Mouse (Mus musculus) heart, adult 2 months (tissue): ENCODE data around the gene Vmn1r116. TPM values are rescaled to one million over a fixed set of nuclear protein-coding genes. Genes with fewer than 3 reads are reported as not detected.
"Not testable (repeated sequence)": the region's sequence is repeated elsewhere in the genome, so short reads cannot be mapped to it uniquely, and the experiment has no call there.

Experiments used
- DNase-seq, 2 experiments: peaks; one replicate each; pipeline ENCODE4 v3.0.0; 2021
- H3K27ac ChIP-seq: fragments of 200-600 bp; 2 replicates; pipeline ENCODE4 v1.8.1; 2022
- H3K27me3 ChIP-seq: fragments of 200-500 bp; 2 replicates; pipeline ENCODE4 v1.6.1; 2012; ENCODE audit warnings: mild to moderate bottlenecking, low read length, inconsistent platforms, mixed read lengths; ENCODE audit not compliant: control insufficient read depth, insufficient read depth
- H3K36me3 ChIP-seq: fragments of 200-500 bp; 2 replicates; pipeline ENCODE4 v1.6.1; 2012; ENCODE audit warnings: low read length, inconsistent platforms; ENCODE audit not compliant: control insufficient read depth, insufficient read depth
- H3K4me1 ChIP-seq: fragments of 200-500 bp; 2 replicates; pipeline ENCODE4 v1.6.1; 2011; ENCODE audit warnings: low read length; ENCODE audit not compliant: control insufficient read depth, insufficient read depth
- H3K4me3 ChIP-seq: fragments of 200-600 bp; 2 replicates; pipeline ENCODE4 v1.8.1; 2022
- H3K79me2 ChIP-seq: fragments of 200-500 bp; replicated peaks from 2 replicates; pipeline ENCODE4 v1.6.1; 2012; ENCODE audit warnings: mild to moderate bottlenecking, inconsistent platforms, low read length, moderate library complexity, mixed read lengths; ENCODE audit not compliant: control insufficient read depth, insufficient read depth
- H3K9ac ChIP-seq: fragments of 200-500 bp; 2 replicates; pipeline ENCODE4 v1.6.1; 2012; ENCODE audit warnings: low read depth, mild to moderate bottlenecking, control low read depth, inconsistent platforms, low read length, mixed read lengths
- WGBS: fragments of 180-500 bp; shearing (Covaris S2); methylation state at CpG from one replicate; pipeline ENCODE4 v1.1.7; 2018; 5-methylcytosine and 5-hydroxymethylcytosine counted together
- intact Hi-C: fragments of 180-260 bp; cut with DNase I; formaldehyde crosslinking; loops from one replicate; pipeline ENCODE4 v1.15.1; 2025
- long read RNA-seq: library from polyadenylated mRNA; stranded (forward); transcript quantifications from one replicate; pipeline ENCODE4 v2.0.0, GENCODE M21; 2021
- polyA plus RNA-seq: library from polyadenylated mRNA; depleted of rRNA; stranded (reverse); fragments of >200 nt; gene quantifications from 2 replicates; pipeline ENCODE4 v1.2.3, GENCODE M21; 2012; rRNA removed
- total RNA-seq, 2 experiments: library from RNA; stranded (reverse); gene quantifications; 2 replicates each; pipeline ENCODE4 v1.2.3; 2021

The Vmn1r116 gene
- total RNA-seq (not detected), polyA plus RNA-seq (not detected in 2 replicates)
- long read RNA-seq: 0 reads

DNA sequence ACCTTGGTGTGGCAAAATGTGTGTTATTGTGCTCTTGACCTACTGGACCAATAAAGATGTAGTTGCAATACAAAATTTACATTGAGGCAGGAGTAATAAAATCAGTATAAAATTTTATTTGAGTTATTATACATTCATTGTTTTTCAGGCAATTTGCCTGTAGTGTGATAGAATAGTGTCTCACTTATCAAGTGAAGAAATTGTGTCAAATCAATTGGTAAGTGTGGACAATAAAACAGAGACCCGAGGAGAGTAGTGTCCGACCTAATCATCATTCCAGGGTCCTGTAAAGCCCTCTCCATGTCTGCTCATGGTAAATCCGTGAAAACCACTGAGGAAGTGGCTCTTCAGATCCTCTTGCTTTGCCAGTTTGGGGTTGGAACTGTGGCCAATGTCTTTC lies at the start of gene Vmn1r116:
TSS of gene Vmn1r116 (plus strand) at position 301 of the 400 bp plus-strand sequence.
- DNase-seq, H3K36me3 ChIP-seq, H3K27me3 ChIP-seq, H3K27ac ChIP-seq, H3K4me1 ChIP-seq, H3K4me3 ChIP-seq, H3K79me2 ChIP-seq, intact Hi-C loops, H3K9ac ChIP-seq: not testable (repeated sequence)
- WGBS: 41% methylated on average over 3 of the region's 3 CpGs

DNA sequence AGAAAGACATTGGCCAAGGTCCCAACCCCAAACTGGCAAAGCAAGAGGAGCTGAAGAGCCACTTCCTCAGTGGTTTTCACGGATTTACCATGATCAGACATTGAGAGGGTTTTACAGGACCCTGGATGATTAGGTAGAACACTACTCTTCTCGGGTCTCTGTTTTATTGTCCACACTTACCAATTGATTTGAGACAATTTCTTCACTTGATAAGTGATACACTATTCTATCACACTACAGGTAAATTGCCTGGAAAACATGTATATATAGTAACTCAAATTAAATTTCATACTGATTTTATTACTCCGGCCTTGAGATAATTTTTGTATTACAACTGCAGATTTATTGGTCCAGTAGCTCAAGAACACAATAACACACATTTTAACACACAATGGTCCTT lies 27.2 kb upstream of the Vmn1r116 start, which contains the start of gene Vmn1r115:
TSS of gene Vmn1r115 (minus strand) at position 101 of the 400 bp plus-strand sequence.
- H3K27me3 ChIP-seq, H3K9ac ChIP-seq, H3K36me3 ChIP-seq, intact Hi-C loops, DNase-seq, H3K4me3 ChIP-seq, H3K79me2 ChIP-seq, H3K4me1 ChIP-seq, H3K27ac ChIP-seq: not testable (repeated sequence)
- 67% methylated on average over 1 of the region's 3 CpGs for WGBS

DNA sequence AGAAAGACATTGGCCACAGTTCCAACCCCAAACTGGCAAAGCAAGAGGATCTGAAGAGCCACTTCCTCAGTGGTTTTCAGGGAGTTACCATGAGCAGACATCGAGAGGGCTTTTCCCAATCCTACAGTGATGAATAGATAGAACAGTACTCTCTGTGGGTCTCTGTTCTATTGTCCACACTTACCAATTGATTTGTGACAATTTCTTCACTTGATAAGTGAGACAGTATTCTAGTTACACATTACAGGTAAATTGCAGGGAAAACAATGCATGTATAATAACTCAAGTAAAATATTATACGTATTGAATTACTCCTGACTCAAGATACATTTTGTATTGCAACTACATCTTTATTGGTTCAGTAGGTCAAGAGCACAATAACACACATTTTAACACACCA lies 12.0 kb downstream of the Vmn1r116 start, which contains the start of gene Vmn1r117:
TSS of gene Vmn1r117 (minus strand) at position 101 of the 400 bp plus-strand sequence.
- H3K79me2 ChIP-seq, H3K4me3 ChIP-seq, H3K27me3 ChIP-seq, H3K36me3 ChIP-seq, H3K9ac ChIP-seq, DNase-seq, H3K4me1 ChIP-seq, H3K27ac ChIP-seq, intact Hi-C loops: not testable (repeated sequence)
- no CpG with 5 or more reads among the region's 2 CpGs for WGBS

DNA sequence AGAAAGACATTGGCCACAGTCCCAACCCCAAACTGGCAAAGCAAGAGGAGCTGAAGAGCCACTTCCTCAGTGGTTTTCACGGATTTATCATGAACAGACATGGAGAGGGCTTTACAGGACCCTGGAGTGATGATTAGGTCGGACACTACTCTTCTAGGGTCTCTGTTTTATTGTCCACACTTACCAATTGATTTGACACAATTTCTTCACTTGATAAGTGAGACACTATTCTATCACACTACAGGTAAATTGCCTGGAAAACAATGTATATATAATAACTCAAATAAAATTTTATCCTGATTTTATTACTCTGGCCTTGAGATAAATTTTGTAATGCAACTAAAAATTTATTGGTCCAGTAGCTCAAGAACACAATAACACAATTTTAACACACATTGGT lies 40.2 kb downstream of the Vmn1r116 start, which contains the start of gene Vmn1r118:
TSS of gene Vmn1r118 (minus strand) at position 101 of the 400 bp plus-strand sequence.
- H3K36me3 ChIP-seq, DNase-seq, intact Hi-C loops, H3K79me2 ChIP-seq, H3K27ac ChIP-seq, H3K4me3 ChIP-seq, H3K9ac ChIP-seq, H3K27me3 ChIP-seq, H3K4me1 ChIP-seq: not testable (repeated sequence)
- WGBS: no CpG with 5 or more reads among the region's 2 CpGs

Other genes with a start within 250 kb of the Vmn1r116 start
- not detected for gene Vmn1r107, start 203.3 kb upstream of the Vmn1r116 start, total RNA-seq
- not detected in 2 replicates for gene Vmn1r107, start 203.3 kb upstream of the Vmn1r116 start, polyA plus RNA-seq
- gene Vmn1r111, start 169.0 kb upstream of the Vmn1r116 start, total RNA-seq: not detected
- gene Vmn1r111, start 169.0 kb upstream of the Vmn1r116 start, polyA plus RNA-seq: not detected in 2 replicates
- not detected for gene Gm10668, start 141.6 kb upstream of the Vmn1r116 start, total RNA-seq
- not detected in 2 replicates for gene Gm10668, start 141.6 kb upstream of the Vmn1r116 start, polyA plus RNA-seq
- gene Vmn1r112, start 101.1 kb upstream of the Vmn1r116 start, total RNA-seq: not detected
- gene Vmn1r112, start 101.1 kb upstream of the Vmn1r116 start, polyA plus RNA-seq: not detected in 2 replicates
- not detected for gene Vmn1r113, start 85.0 kb upstream of the Vmn1r116 start, total RNA-seq
- not detected in 2 replicates for gene Vmn1r113, start 85.0 kb upstream of the Vmn1r116 start, polyA plus RNA-seq
- gene Vmn1r114, start 60.1 kb upstream of the Vmn1r116 start, total RNA-seq: not detected
- gene Vmn1r114, start 60.1 kb upstream of the Vmn1r116 start, polyA plus RNA-seq: not detected in 2 replicates
- gene Vmn1r115, start 27.3 kb upstream of the Vmn1r116 start, total RNA-seq: not detected
- gene Vmn1r115, start 27.3 kb upstream of the Vmn1r116 start, polyA plus RNA-seq: not detected in 2 replicates
- gene Vmn1r117, start 11.9 kb downstream of the Vmn1r116 start, total RNA-seq: not detected
- not detected in 2 replicates for gene Vmn1r117, start 11.9 kb downstream of the Vmn1r116 start, polyA plus RNA-seq
- gene Vmn1r118, start 40.1 kb downstream of the Vmn1r116 start, total RNA-seq: not detected
- gene Vmn1r118, start 40.1 kb downstream of the Vmn1r116 start, polyA plus RNA-seq: not detected in 2 replicates
- gene Vmn1r119, start 140.2 kb downstream of the Vmn1r116 start, total RNA-seq: not detected
- not detected in 2 replicates for gene Vmn1r119, start 140.2 kb downstream of the Vmn1r116 start, polyA plus RNA-seq
- not detected for gene Vmn1r120, start 181.5 kb downstream of the Vmn1r116 start, total RNA-seq
- gene Vmn1r120, start 181.5 kb downstream of the Vmn1r116 start, polyA plus RNA-seq: not detected in 2 replicates
- not detected for gene Vmn1r121, start 226.3 kb downstream of the Vmn1r116 start, total RNA-seq
- gene Vmn1r121, start 226.3 kb downstream of the Vmn1r116 start, polyA plus RNA-seq: not detected in 2 replicates